Mouse (Mus musculus) embryo, embryonic 9.5 days (tissue): ENCODE results near the gene Dusp7.

Experiments
- DNase-seq: peaks from one replicate; pipeline ENCODE4 v3.0.0-alpha.2; 2017; ENCODE audit errors: extremely low spot score

Gene Dusp7

GRCm38 (mm10) chr9:106386181-106386864 is 17.9 kb downstream of the Dusp7 start:
- no peak for DNase-seq

- DNase-seq: no peak
Observed at GRCm38 (mm10) chr9:106392828-106393527, 24.5 kb downstream of the Dusp7 start.

- no peak for DNase-seq
Observed at GRCm38 (mm10) chr9:106393548-106393947, 25.1 kb downstream of the Dusp7 start.

- peak; percentile 53 for DNase-seq
Observed at GRCm38 (mm10) chr9:106394649-106395602, 26.5 kb downstream of the Dusp7 start.

GRCm38 (mm10) chr9:106397733-106398132 is 29.3 kb downstream of the Dusp7 start:
- no peak for DNase-seq

GRCm38 (mm10) chr9:106398667-106399311 is 30.4 kb downstream of the Dusp7 start:
- no peak for DNase-seq

- DNase-seq: no peak
Observed at GRCm38 (mm10) chr9:106399808-106400207, 31.4 kb downstream of the Dusp7 start.

- no peak for DNase-seq
Observed at GRCm38 (mm10) chr9:106402149-106402548, 33.7 kb downstream of the Dusp7 start.

- DNase-seq: no peak
Observed at GRCm38 (mm10) chr9:106402607-106403375, 34.4 kb downstream of the Dusp7 start.

- peak; percentile 66 for DNase-seq
Observed at GRCm38 (mm10) chr9:106405275-106405674, 36.8 kb downstream of the Dusp7 start.

GRCm38 (mm10) chr9:106406443-106407078 is 38.1 kb downstream of the Dusp7 start:
- DNase-seq: no peak

- DNase-seq: no peak
Observed at GRCm38 (mm10) chr9:106409096-106409495, 40.7 kb downstream of the Dusp7 start.

- no peak for DNase-seq
Observed at GRCm38 (mm10) chr9:106410086-106410650, 41.7 kb downstream of the Dusp7 start.

- no peak for DNase-seq
Observed at GRCm38 (mm10) chr9:106411091-106411594, 42.7 kb downstream of the Dusp7 start.

- no peak for DNase-seq
Observed at GRCm38 (mm10) chr9:106411729-106412128, 43.3 kb downstream of the Dusp7 start.

GRCm38 (mm10) chr9:106412210-106412609 is 43.8 kb downstream of the Dusp7 start:
- DNase-seq: no peak

- no peak for DNase-seq
Observed at GRCm38 (mm10) chr9:106413606-106414005, 45.2 kb downstream of the Dusp7 start.

- no peak for DNase-seq
Observed at GRCm38 (mm10) chr9:106416826-106417225, 48.4 kb downstream of the Dusp7 start.

- DNase-seq: peak; percentile 67
Observed at GRCm38 (mm10) chr9:106417841-106418625, 49.6 kb downstream of the Dusp7 start.
